Mouse (Mus musculus) kidney, adult 2 months (tissue): ENCODE results near the gene Trim13. TPM values are rescaled to one million over a fixed set of nuclear protein-coding genes. Genes with fewer than 3 reads are reported as not detected.
A peak's percentile ranks its signal among the peaks of the same experiment; 100 is the strongest.

Experiments used
- DNase-seq: peaks from one replicate; pipeline ENCODE4 v3.0.0; 2021
- H3K27ac ChIP-seq: fragments of 200-500 bp; 2 replicates; pipeline ENCODE4 v1.5.1; 2012; ENCODE audit warnings: low read depth, low read length, control low read depth, inconsistent platforms; ENCODE audit not compliant: insufficient read depth
- H3K27me3 ChIP-seq: fragments of 200-500 bp; replicated peaks from 2 replicates; pipeline ENCODE4 v1.6.1; 2012; ENCODE audit warnings: mild to moderate bottlenecking, moderate library complexity, low read length, inconsistent platforms; ENCODE audit not compliant: control insufficient read depth, insufficient read depth
- H3K36me3 ChIP-seq: fragments of 200-500 bp; 2 replicates; pipeline ENCODE4 v1.6.1; 2012; ENCODE audit warnings: mild to moderate bottlenecking, moderate library complexity, low read length, inconsistent platforms; ENCODE audit not compliant: control insufficient read depth, insufficient read depth
- H3K4me1 ChIP-seq: fragments of 200-500 bp; 2 replicates; pipeline ENCODE4 v1.6.1; 2011; ENCODE audit warnings: low read length; ENCODE audit not compliant: control insufficient read depth, insufficient read depth
- H3K4me3 ChIP-seq: fragments of 200-500 bp; 2 replicates; pipeline ENCODE4 v1.5.1; 2011; ENCODE audit warnings: mild to moderate bottlenecking, low read depth, low read length, control low read depth; ENCODE audit not compliant: insufficient read depth
- CTCF ChIP-seq: fragments of 200-500 bp; conservative IDR thresholded peaks from 2 replicates; pipeline ENCODE4 v1.5.1; 2011; ENCODE audit warnings: low read depth, mild to moderate bottlenecking, control low read depth, low read length, moderate library complexity, mixed read lengths; ENCODE audit not compliant: insufficient read depth, insufficient read length
- POLR2A ChIP-seq: fragments of 200-500 bp; IDR thresholded peaks from one replicate; pipeline ENCODE4 v1.6.1; 2011; ENCODE audit warnings: low read depth, low read length, control low read depth
- WGBS: fragments of 180-500 bp; shearing (Covaris S2); methylation state at CpG from one replicate; pipeline ENCODE4 v1.1.7; 2018; 5-methylcytosine and 5-hydroxymethylcytosine counted together
- polyA plus RNA-seq: library from polyadenylated mRNA; depleted of rRNA; stranded (reverse); fragments of >200 nt; gene quantifications from 2 replicates; pipeline ENCODE4 v1.2.3, GENCODE M21; 2012

Gene Trim13
- polyA plus RNA-seq, 1 experiment, result 5.0 TPM

DNA sequence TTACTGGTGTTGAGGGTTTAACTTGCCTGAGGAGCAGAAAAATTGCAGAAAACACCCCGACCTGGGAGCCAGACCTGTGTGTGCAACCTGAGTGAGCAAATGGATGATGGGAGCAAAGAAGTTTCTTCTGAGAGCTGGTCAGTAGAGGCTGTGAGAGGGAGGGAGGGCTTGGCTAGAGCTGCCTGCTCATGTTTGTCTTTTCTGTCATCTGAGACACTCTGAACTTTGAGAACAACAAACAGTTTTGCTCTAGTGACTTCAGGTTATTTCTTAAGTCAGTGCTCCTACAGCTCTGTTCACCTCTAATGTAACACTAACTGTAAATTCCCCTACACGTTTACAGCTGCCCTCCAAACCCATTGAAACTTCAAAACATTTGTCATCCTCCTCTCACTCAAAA lies 28.7 kb upstream of the Trim13 start:
- no peak overlapping the region for H3K4me3 ChIP-seq
- H3K27ac ChIP-seq, result no peak overlapping the region
- no peaks in the 10 kb centered on the region; the same call in 1 of the 2 replicates for H3K4me1 ChIP-seq
- H3K27me3 ChIP-seq, result no peaks in the 10 kb centered on the region
- no peaks in the 10 kb centered on the region for H3K36me3 ChIP-seq
- peak; percentile 49 for DNase-seq
- 18% methylated on average over 2 of the region's 2 CpGs for whole genome bisulfite sequencing
- TF ChIP-seq CTCF, result no peak
- no peak for TF ChIP-seq POLR2A

DNA sequence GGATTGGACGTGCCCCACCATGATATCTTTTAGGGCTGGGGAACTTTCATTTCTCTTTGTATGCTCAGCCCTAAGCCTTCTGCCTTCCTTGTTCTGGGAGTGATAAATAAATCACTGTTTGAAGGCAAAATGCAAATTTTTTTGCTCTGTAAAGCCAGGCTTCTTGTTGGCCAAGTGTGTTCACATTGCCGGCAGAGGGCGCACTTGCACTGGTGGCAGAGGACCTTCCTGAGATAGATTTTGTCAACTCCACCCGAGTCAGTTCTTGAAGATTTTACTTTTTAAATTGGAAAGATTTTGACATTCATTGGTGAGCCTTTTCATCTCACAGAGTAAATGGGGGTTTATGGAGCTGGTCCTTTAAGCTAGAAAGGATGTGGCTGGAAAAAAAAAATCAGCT lies 26.7 kb upstream of the Trim13 start:
- WGBS, result 10% methylated on average over 4 of the region's 4 CpGs
- TF ChIP-seq POLR2A (no peak), CTCF (peak; percentile 92)
- DNase-seq, result peak; percentile 88
- Histone ChIP-seq H3K4me3 (no peak overlapping the region), H3K36me3 (no peaks in the 10 kb centered on the region), H3K27me3 (no peaks in the 10 kb centered on the region), H3K27ac (no peak overlapping the region; the same call in 1 of the 2 replicates), H3K4me1 (no peaks in the 10 kb centered on the region; the same call in 1 of the 2 replicates)

DNA sequence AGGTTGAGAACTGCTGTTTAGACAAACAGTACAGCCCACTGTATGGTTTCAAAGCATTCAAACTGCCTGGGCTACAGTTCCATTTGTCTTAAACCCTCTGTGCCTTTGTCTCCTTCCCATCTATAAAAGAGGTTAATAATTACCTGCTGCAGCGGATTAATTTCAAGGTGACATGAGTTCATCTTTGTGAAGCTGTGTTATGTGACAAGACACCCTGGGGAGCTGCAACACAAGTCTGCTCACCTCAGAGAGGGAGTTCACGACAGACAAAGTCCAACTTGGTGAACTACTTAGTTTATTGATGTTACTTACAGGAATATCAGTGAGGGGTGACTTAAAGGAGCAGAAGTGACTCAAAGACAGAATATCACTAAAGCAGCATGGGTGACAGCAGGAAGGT lies 25.9 kb upstream of the Trim13 start:
- WGBS, result 43% methylated on average over 2 of the region's 2 CpGs
- Histone ChIP-seq H3K4me3 (no peak overlapping the region), H3K36me3 (no peaks in the 10 kb centered on the region), H3K27ac (peak overlapping the region; percentile 26; the same call in 1 of the 2 replicates), H3K4me1 (no peaks in the 10 kb centered on the region; the same call in 1 of the 2 replicates), H3K27me3 (no peaks in the 10 kb centered on the region)
- peak; percentile 81 for DNase-seq
- TF ChIP-seq CTCF (no peak), POLR2A (no peak)

DNA sequence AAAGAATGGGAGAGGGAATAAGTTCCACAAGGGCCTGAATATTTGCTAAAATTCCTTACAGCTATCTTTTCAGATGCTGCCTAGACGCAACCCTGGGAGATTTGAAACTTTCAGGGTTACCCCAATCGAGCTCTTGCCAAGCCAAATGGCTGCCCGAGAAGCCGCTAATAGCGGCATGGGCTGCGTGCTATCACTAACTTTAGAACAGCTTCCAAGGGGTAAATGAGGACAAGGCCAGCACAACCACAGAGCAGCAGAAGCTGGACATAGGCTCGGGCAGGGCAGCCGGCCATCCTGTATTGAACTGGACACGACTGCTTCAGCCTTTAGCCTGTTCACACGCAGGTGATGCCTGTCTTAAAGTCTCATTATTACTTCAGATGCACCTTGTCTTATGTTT lies 23.0 kb upstream of the Trim13 start:
- TF ChIP-seq POLR2A (no peak), CTCF (no peak)
- 89% methylated on average over 10 of the region's 10 CpGs for WGBS
- Histone ChIP-seq H3K4me1 (no peaks in the 10 kb centered on the region; the same call in 1 of the 2 replicates), H3K36me3 (no peaks in the 10 kb centered on the region), H3K4me3 (no peak overlapping the region), H3K27ac (no peak overlapping the region), H3K27me3 (no peaks in the 10 kb centered on the region)
- DNase-seq, result no peak

DNA sequence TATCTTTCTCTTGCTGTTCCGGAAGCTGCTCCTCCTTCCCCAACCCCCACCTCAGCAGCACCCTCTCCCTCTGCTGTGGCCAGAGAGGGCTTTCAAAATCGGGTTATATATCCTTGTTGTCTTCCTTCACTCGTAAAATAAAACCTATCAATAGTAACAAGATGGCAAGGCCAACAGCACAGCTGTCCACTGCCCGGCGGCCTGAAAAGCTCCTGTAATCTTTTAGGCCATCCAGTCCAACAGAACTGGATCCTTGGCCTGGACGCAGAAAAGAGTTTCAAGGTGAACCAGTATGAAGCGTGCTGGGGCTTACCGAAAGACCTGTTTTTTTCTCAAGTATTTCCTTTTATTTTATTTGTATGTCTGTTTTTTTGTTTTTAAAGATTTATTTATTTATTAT lies 22.1 kb upstream of the Trim13 start:
- Histone ChIP-seq H3K4me3 (no peak overlapping the region), H3K4me1 (no peaks in the 10 kb centered on the region; the same call in 1 of the 2 replicates), H3K27me3 (no peaks in the 10 kb centered on the region), H3K27ac (no peak overlapping the region), H3K36me3 (no peaks in the 10 kb centered on the region)
- DNase-seq, result no peak
- 91% methylated on average over 8 of the region's 8 CpGs for WGBS
- TF ChIP-seq CTCF (no peak), POLR2A (no peak)

GRCm38 (mm10) chr14:61589288-61590065 lies 8.6 kb upstream of the Trim13 start:
- Histone ChIP-seq H3K36me3 (no peaks in the 10 kb centered on the region), H3K4me1 (no peaks in the 10 kb centered on the region), H3K4me3 (no peak overlapping the region), H3K27ac (no peak overlapping the region), H3K27me3 (no peaks in the 10 kb centered on the region)
- 76% methylated on average over 4 of the region's 4 CpGs for WGBS
- no peak for TF ChIP-seq POLR2A
- no peak for TF ChIP-seq CTCF
- DNase-seq, result no peak

DNA sequence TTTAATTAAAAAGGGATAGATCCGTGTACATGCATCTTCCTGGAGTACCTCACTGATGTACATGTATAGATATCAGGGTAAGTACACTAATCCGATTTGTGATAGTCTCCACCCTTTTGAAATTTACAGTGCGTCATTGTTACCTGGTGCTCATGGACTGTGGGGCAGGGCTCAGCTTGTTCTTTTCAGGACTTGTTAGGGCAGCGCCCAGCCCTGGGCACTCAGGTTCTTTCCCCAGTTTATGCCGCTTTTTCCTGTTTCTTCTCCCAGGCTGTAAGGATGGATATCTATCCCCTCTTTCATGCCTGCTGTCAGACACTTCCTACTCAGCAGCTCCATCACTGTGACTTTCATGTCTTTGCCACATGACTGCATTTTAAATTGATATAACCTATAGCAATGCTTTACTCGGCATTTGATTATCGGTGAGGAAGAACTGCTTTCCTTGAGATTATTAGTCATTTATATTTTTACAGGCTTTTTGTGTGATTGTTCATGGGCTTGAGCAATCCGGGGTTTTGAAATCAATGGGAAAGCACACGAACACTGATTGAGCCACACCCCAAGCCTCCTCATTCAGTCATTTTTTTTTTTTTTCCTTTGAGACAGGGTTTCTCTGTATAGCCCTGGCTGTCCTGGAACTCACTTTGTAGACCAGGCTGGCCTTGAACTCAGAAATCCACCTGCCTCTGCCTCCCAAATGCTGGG lies 1.2 kb upstream of the Trim13 start:
- no peak overlapping the region for H3K27ac ChIP-seq
- 92% methylated on average over 9 of the region's 9 CpGs for WGBS
- no peaks in the 10 kb centered on the region for H3K36me3 ChIP-seq
- H3K4me1 ChIP-seq, result peaks cover 5% of the 10 kb centered on the region; the same call in 1 of the 2 replicates
- DNase-seq, result no peak
- TF ChIP-seq POLR2A (no peak), CTCF (no peak)
- H3K27me3 ChIP-seq, result no peaks in the 10 kb centered on the region
- H3K4me3 ChIP-seq, result no peak overlapping the region
